Mouse (Mus musculus) brain, embryonic 14.5 days (tissue): ENCODE data around the gene Arid5b. TPM values are rescaled to one million over a fixed set of nuclear protein-coding genes. Genes with fewer than 3 reads are reported as not detected.

ENCODE experiments used
- DNase-seq: peaks from one replicate; pipeline ENCODE4 v3.0.0-alpha.2; 2011; ENCODE audit warnings: low read depth
- CTCF ChIP-seq: fragments of 200-500 bp; IDR thresholded peaks from 2 replicates; pipeline ENCODE4 v1.5.1; 2012; ENCODE audit warnings: inconsistent platforms, mild to moderate bottlenecking, moderate library complexity, borderline replicate concordance; ENCODE audit not compliant: insufficient read depth, insufficient read length; ENCODE audit errors: extremely low read depth
- POLR2A ChIP-seq: fragments of 200-500 bp; IDR thresholded peaks from 2 replicates; pipeline ENCODE4 v1.6.1; 2012; ENCODE audit warnings: mild to moderate bottlenecking, inconsistent platforms, borderline replicate concordance; ENCODE audit not compliant: poor library complexity, insufficient read depth, insufficient read length, severe bottlenecking; ENCODE audit errors: extremely low read depth
- polyA plus RNA-seq: library from polyadenylated mRNA; depleted of rRNA; stranded (reverse); fragments of >200 nt; gene quantifications from 2 replicates; pipeline ENCODE4 v1.2.3, GENCODE M21; 2012

Gene Arid5b
- polyA plus RNA-seq, 1 experiment: 11.2 TPM

- no peak for DNase-seq
- TF ChIP-seq POLR2A (no peak), CTCF (no peak)
Measured at GRCm38 (mm10) chr10:68051316-68051933, 227.1 kb downstream of the Arid5b start.

GRCm38 (mm10) chr10:68050882-68051281 is 227.7 kb downstream of the Arid5b start:
- DNase-seq: no peak
- TF ChIP-seq POLR2A (no peak), CTCF (no peak)

- no peak for TF ChIP-seq POLR2A
- no peak for TF ChIP-seq CTCF
- DNase-seq: no peak
Measured at GRCm38 (mm10) chr10:68048641-68049305, 229.8 kb downstream of the Arid5b start.

GRCm38 (mm10) chr10:68044864-68045263 is 233.7 kb downstream of the Arid5b start:
- DNase-seq: peak; percentile 57
- TF ChIP-seq POLR2A: no peak
- no peak for TF ChIP-seq CTCF

GRCm38 (mm10) chr10:68043973-68044372 is 234.6 kb downstream of the Arid5b start:
- no peak for DNase-seq
- TF ChIP-seq POLR2A (no peak), CTCF (no peak)
